Mouse (Mus musculus) hindbrain, embryonic 15.5 days (tissue): ENCODE results near the gene Cacna2d3. TPM values are rescaled to one million over a fixed set of nuclear protein-coding genes. Genes with fewer than 3 reads are reported as not detected.

Experiments used
- ATAC-seq: fragments of 200-750 bp; cut with Nextera tagmentation; 2 replicates; pipeline ENCODE4 v1.8.0; 2017; ENCODE audit warnings: low read depth, moderate number of reproducible peaks, moderate TSS enrichment; ENCODE audit not compliant: low FRiP score
- H3K27ac ChIP-seq: fragments of 300-500 bp; sonication (generic); replicated peaks from 2 replicates; pipeline ENCODE4 v1.5.1; 2015; ENCODE audit warnings: mild to moderate bottlenecking, inconsistent platforms
- H3K27me3 ChIP-seq: fragments of 300-500 bp; sonication (generic); 2 replicates; pipeline ENCODE4 v1.6.1; 2015; ENCODE audit warnings: control low read depth, inconsistent platforms
- H3K36me3 ChIP-seq: fragments of 300-500 bp; sonication (generic); 2 replicates; pipeline ENCODE4 v1.6.1; 2015; ENCODE audit warnings: control low read depth, inconsistent platforms
- H3K4me1 ChIP-seq: fragments of 300-500 bp; sonication (generic); replicated peaks from 2 replicates; pipeline ENCODE4 v1.6.1; 2015; ENCODE audit warnings: control low read depth, inconsistent platforms
- H3K4me2 ChIP-seq: fragments of 300-500 bp; sonication (generic); 2 replicates; pipeline ENCODE4 v1.6.1; 2015; ENCODE audit warnings: moderate library complexity, mild to moderate bottlenecking, inconsistent platforms
- H3K4me3 ChIP-seq: fragments of 300-500 bp; sonication (generic); 2 replicates; pipeline ENCODE4 v1.5.1; 2015; ENCODE audit warnings: mild to moderate bottlenecking, inconsistent platforms
- H3K9ac ChIP-seq: fragments of 300-500 bp; sonication (generic); 2 replicates; pipeline ENCODE4 v1.6.1; 2015; ENCODE audit warnings: inconsistent platforms
- H3K9me3 ChIP-seq: fragments of 300-500 bp; sonication (generic); 2 replicates; pipeline ENCODE4 v1.6.1; 2016; ENCODE audit warnings: control low read depth, inconsistent platforms
- WGBS: fragments of 180-500 bp; shearing (Covaris S2); methylation state at CpG from one replicate; pipeline ENCODE4 v1.1.7; 2015; 5-methylcytosine and 5-hydroxymethylcytosine counted together
- polyA plus RNA-seq: library from polyadenylated mRNA; unstranded; fragments of >200 nt; fragmentation: Nextera tagmentation; extraction: Ambion mirVana; gene quantifications from 2 replicates; pipeline ENCODE4 v1.2.1, GENCODE M21; 2015

Gene Cacna2d3
- polyA plus RNA-seq, 1 experiment from 2014 or later = 47.1 TPM

- WGBS = 74% methylated on average over 8 of the region's 8 CpGs
These were observed 93.5 kb downstream of the Cacna2d3 start for GRCm38 (mm10) chr14:29628213-29628612.

GRCm38 (mm10) chr14:29612436-29612835 is 109.2 kb downstream of the Cacna2d3 start:
- 85% methylated on average over 5 of the region's 5 CpGs for WGBS
- Histone ChIP-seq H3K9ac (no peak overlapping the region), H3K27me3 (no peaks in the 10 kb centered on the region), H3K9me3 (no peaks in the 10 kb centered on the region), H3K4me2 (no peak overlapping the region), H3K36me3 (no peaks in the 10 kb centered on the region), H3K27ac (no peak overlapping the region), H3K4me3 (no peak overlapping the region), H3K4me1 (no peaks in the 10 kb centered on the region)
- no peak for ATAC-seq

More at GRCm38 (mm10) chr14:29628213-29628612, 93.5 kb downstream of the Cacna2d3 start:
- Histone ChIP-seq H3K4me3 (no peak overlapping the region), H3K27ac (no peak overlapping the region), H3K9me3 (no peaks in the 10 kb centered on the region), H3K4me2 (no peak overlapping the region), H3K27me3 (no peaks in the 10 kb centered on the region), H3K9ac (no peak overlapping the region), H3K36me3 (no peaks in the 10 kb centered on the region), H3K4me1 (no peaks in the 10 kb centered on the region)
- ATAC-seq = no peak

- Histone ChIP-seq H3K27ac (no peak overlapping the region), H3K4me1 (no peaks in the 10 kb centered on the region), H3K4me2 (no peak overlapping the region), H3K4me3 (no peak overlapping the region), H3K27me3 (no peaks in the 10 kb centered on the region), H3K36me3 (no peaks in the 10 kb centered on the region), H3K9ac (no peak overlapping the region), H3K9me3 (no peaks in the 10 kb centered on the region)
- WGBS = 67% methylated on average over 6 of the region's 6 CpGs
- no peak for ATAC-seq
These were observed 112.9 kb downstream of the Cacna2d3 start for GRCm38 (mm10) chr14:29608761-29609160.

GRCm38 (mm10) chr14:29599428-29599827 is 122.2 kb downstream of the Cacna2d3 start:
- no peak overlapping the region for H3K27ac ChIP-seq
- H3K4me2 ChIP-seq = no peak overlapping the region
- H3K27me3 ChIP-seq = no peaks in the 10 kb centered on the region
- H3K9me3 ChIP-seq = no peaks in the 10 kb centered on the region
- no peak for ATAC-seq
- H3K4me1 ChIP-seq = no peaks in the 10 kb centered on the region
- H3K4me3 ChIP-seq = no peak overlapping the region
- no peak overlapping the region for H3K9ac ChIP-seq
- WGBS = 17% methylated on average over 8 of the region's 8 CpGs
- H3K36me3 ChIP-seq = no peaks in the 10 kb centered on the region

- 75% methylated on average over 4 of the region's 4 CpGs for WGBS
These were observed 128.8 kb downstream of the Cacna2d3 start for GRCm38 (mm10) chr14:29592896-29593295.

GRCm38 (mm10) chr14:29589628-29590027 is 132.0 kb downstream of the Cacna2d3 start:
- Histone ChIP-seq H3K27ac (no peak overlapping the region), H3K4me2 (no peak overlapping the region), H3K9me3 (no peaks in the 10 kb centered on the region), H3K36me3 (no peaks in the 10 kb centered on the region), H3K4me1 (0 out of 2 replicates have a peak, but pooled peaks cover 5% of the 10 kb centered on the region), H3K4me3 (no peak overlapping the region), H3K27me3 (no peaks in the 10 kb centered on the region), H3K9ac (no peak overlapping the region)
- WGBS = 86% methylated on average over 9 of the region's 9 CpGs
- no peak for ATAC-seq

More at GRCm38 (mm10) chr14:29592896-29593295, 128.8 kb downstream of the Cacna2d3 start:
- H3K27ac ChIP-seq = no peak overlapping the region
- H3K9me3 ChIP-seq = no peaks in the 10 kb centered on the region
- H3K4me1 ChIP-seq = 0 out of 2 replicates have a peak, but pooled peaks cover 5% of the 10 kb centered on the region
- H3K36me3 ChIP-seq = no peaks in the 10 kb centered on the region
- ATAC-seq = no peak
- H3K9ac ChIP-seq = no peak overlapping the region
- no peaks in the 10 kb centered on the region for H3K27me3 ChIP-seq
- H3K4me2 ChIP-seq = no peak overlapping the region
- H3K4me3 ChIP-seq = no peak overlapping the region

- Histone ChIP-seq H3K9ac (no peak overlapping the region), H3K9me3 (no peaks in the 10 kb centered on the region), H3K4me2 (no peak overlapping the region), H3K27me3 (no peaks in the 10 kb centered on the region), H3K27ac (no peak overlapping the region), H3K36me3 (no peaks in the 10 kb centered on the region), H3K4me3 (no peak overlapping the region), H3K4me1 (no peaks in the 10 kb centered on the region)
- no peak for ATAC-seq
- 62% methylated on average over 2 of the region's 2 CpGs for WGBS
These were observed 139.7 kb downstream of the Cacna2d3 start for GRCm38 (mm10) chr14:29581961-29582360.

GRCm38 (mm10) chr14:29577786-29578185 is 143.9 kb downstream of the Cacna2d3 start:
- Histone ChIP-seq H3K9ac (no peak overlapping the region), H3K4me3 (no peak overlapping the region), H3K36me3 (no peaks in the 10 kb centered on the region), H3K27me3 (no peaks in the 10 kb centered on the region), H3K9me3 (no peaks in the 10 kb centered on the region), H3K27ac (no peak overlapping the region), H3K4me1 (no peaks in the 10 kb centered on the region), H3K4me2 (no peak overlapping the region)
- no peak for ATAC-seq
- WGBS = 65% methylated on average over 1 of the region's 1 CpGs

GRCm38 (mm10) chr14:29575551-29575950 is 146.1 kb downstream of the Cacna2d3 start:
- Histone ChIP-seq H3K4me2 (no peak overlapping the region), H3K27ac (no peak overlapping the region), H3K4me1 (no peaks in the 10 kb centered on the region), H3K4me3 (no peak overlapping the region), H3K9ac (no peak overlapping the region), H3K9me3 (no peaks in the 10 kb centered on the region), H3K27me3 (no peaks in the 10 kb centered on the region), H3K36me3 (no peaks in the 10 kb centered on the region)
- WGBS = 70% methylated on average over 5 of the region's 5 CpGs
- ATAC-seq = no peak

- no peak for ATAC-seq
- no peak overlapping the region for H3K9ac ChIP-seq
- 20% methylated on average over 6 of the region's 6 CpGs for WGBS
These were observed 159.0 kb downstream of the Cacna2d3 start for GRCm38 (mm10) chr14:29562704-29563103.

GRCm38 (mm10) chr14:29561122-29561834 is 160.4 kb downstream of the Cacna2d3 start:
- Histone ChIP-seq H3K4me2 (no peak overlapping the region), H3K27ac (no peak overlapping the region), H3K9me3 (no peaks in the 10 kb centered on the region), H3K9ac (no peak overlapping the region), H3K27me3 (no peaks in the 10 kb centered on the region), H3K36me3 (no peaks in the 10 kb centered on the region), H3K4me1 (peaks cover 14% of the 10 kb centered on the region), H3K4me3 (no peak overlapping the region)
- WGBS = 63% methylated on average over 11 of the region's 11 CpGs
- no peak for ATAC-seq

More at GRCm38 (mm10) chr14:29562704-29563103, 159.0 kb downstream of the Cacna2d3 start:
- no peaks in the 10 kb centered on the region for H3K36me3 ChIP-seq
- peaks cover 17% of the 10 kb centered on the region for H3K4me1 ChIP-seq
- peak overlapping the region; percentile 42; the same call in 1 of the 2 replicates for H3K27ac ChIP-seq
- no peak overlapping the region for H3K4me3 ChIP-seq
- no peaks in the 10 kb centered on the region for H3K9me3 ChIP-seq
- H3K27me3 ChIP-seq = no peaks in the 10 kb centered on the region
- H3K4me2 ChIP-seq = no peak overlapping the region

GRCm38 (mm10) chr14:29558440-29558839 is 163.2 kb downstream of the Cacna2d3 start:
- ATAC-seq = no peak
- 81% methylated on average over 8 of the region's 8 CpGs for WGBS
- no peak overlapping the region for H3K4me2 ChIP-seq
- H3K9ac ChIP-seq = no peak overlapping the region
- no peak overlapping the region for H3K27ac ChIP-seq
- peaks cover 14% of the 10 kb centered on the region for H3K4me1 ChIP-seq
- H3K27me3 ChIP-seq = no peaks in the 10 kb centered on the region
- no peaks in the 10 kb centered on the region for H3K9me3 ChIP-seq
- H3K4me3 ChIP-seq = no peak overlapping the region
- H3K36me3 ChIP-seq = no peaks in the 10 kb centered on the region

- no peak for ATAC-seq
- WGBS = 85% methylated on average over 3 of the region's 3 CpGs
- H3K4me3 ChIP-seq = no peak overlapping the region
- H3K4me1 ChIP-seq = no peaks in the 10 kb centered on the region
- H3K9me3 ChIP-seq = no peaks in the 10 kb centered on the region
- no peak overlapping the region for H3K9ac ChIP-seq
- H3K4me2 ChIP-seq = no peak overlapping the region
- H3K27ac ChIP-seq = no peak overlapping the region
- H3K36me3 ChIP-seq = no peaks in the 10 kb centered on the region
- H3K27me3 ChIP-seq = no peaks in the 10 kb centered on the region
These were observed 165.5 kb downstream of the Cacna2d3 start for GRCm38 (mm10) chr14:29556152-29556551.
